10 mouse cellular contexts compared by ENCODE assay signal in the genomic region with DNA sequence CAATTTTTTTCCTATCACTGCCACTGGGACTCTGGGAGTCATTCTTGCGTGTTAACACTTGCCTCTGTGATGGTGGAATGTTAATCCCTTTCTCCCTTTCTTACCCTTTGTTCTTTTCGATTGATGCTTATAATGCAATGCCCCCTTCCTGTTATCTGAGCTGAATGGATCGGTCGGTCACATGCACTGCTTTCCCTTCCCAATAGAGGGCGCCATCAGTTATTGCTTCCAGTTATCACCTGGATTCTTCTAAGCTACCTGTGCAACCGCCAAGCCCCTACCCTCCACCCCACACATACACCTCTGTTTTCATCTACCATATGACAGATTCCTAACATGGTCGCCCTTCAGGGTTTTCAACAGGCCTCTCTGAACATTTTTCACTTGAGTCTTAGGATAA.
DNase-seq lines count a peak whose midpoint lies in the region; TF ChIP-seq lines count a peak whose summit lies in the region.
"Had no signal": no experiment of that assay in that cellular context is flagged by ENCODE, and none has a peak within 500 bp of the region (broad histone marks: within the 10 kb centered on the region; RNA-seq: fewer than 3 reads in every experiment).

No protein-coding gene starts in this region.

- no peak overlapping the region for H3K4me3 ChIP-seq in lung, adult 2 months (replicated peaks; ENCODE audit: extremely low read depth, low read depth, low read length)
- H3K4me3 ChIP-seq: neural tube, embryonic 12.5 days had no signal

- DNase-seq in embryo, embryonic 10 days (ENCODE audit: low spot score): peak; percentile 54
- DNase-seq in embryo, embryonic 11 days: no peak
- DNase-seq in lung, adult 2 months: peak; percentile 10
- DNase-seq in lung, postnatal 10 days: no peak
- DNase-seq in R1 (ENCODE audit: low read depth, low spot score): peak; percentile 73
- peak; percentile 59 for DNase-seq in thymus, postnatal 0 days (ENCODE audit: low spot score)
- DNase-seq in spleen, postnatal 4 days (ENCODE audit: low spot score in 2 of 2): no peak
- no peak for DNase-seq in adrenal gland, postnatal 14 days
- DNase-seq: cerebellum, adult 11-12 months had no signal

- H3K4me1 ChIP-seq in lung, adult 2 months (ENCODE audit: control insufficient read depth, insufficient read depth, low read length): no peaks in the 10 kb centered on the region
- H3K4me1 ChIP-seq: neural tube, embryonic 12.5 days had no signal

- WGBS in lung, adult 2 months: 39% methylated on average over 7 of the region's 7 CpGs

- TF ChIP-seq CTCF in lung, adult 2 months (IDR thresholded peaks at IDR 0.05; ENCODE audit: insufficient read depth, low read length): 0 out of 2 replicates have a peak, but pooled peaks have one; percentile 15

- TF ChIP-seq POLR2A in lung, adult 2 months (IDR thresholded peaks at IDR 0.05; ENCODE audit: borderline replicate concordance, extremely low read depth, low read depth, low read length): no peak

Comparison
In these comparisons a context has a peak if more than half of its experiments do, and no peak if none do; other contexts are left out.
1. DNase-seq: peak in embryo, embryonic 10 days (single experiment), lung, adult 2 months (single experiment), R1 (single experiment) and thymus, postnatal 0 days (single experiment); none in embryo, embryonic 11 days (single experiment), lung, postnatal 10 days (single experiment), spleen, postnatal 4 days (0 of 2) and adrenal gland, postnatal 14 days (single experiment).